Mouse (Mus musculus) telencephalon, adult 2 months (tissue): ENCODE data around the gene Traf4.

ENCODE experiments used
- DNase-seq: peaks from one replicate; pipeline ENCODE4 v3.0.0-alpha.2; 2011; ENCODE audit warnings: low read depth, low spot score

The Traf4 gene

GRCm38 (mm10) chr11:78167257-78167959, 2.0 kb upstream of the Traf4 start:
- DNase-seq = no peak

- DNase-seq = no peak
These were observed 1.3 kb upstream of the Traf4 start for GRCm38 (mm10) chr11:78166640-78167039.

- DNase-seq = no peak
These were observed 772 bp upstream of the Traf4 start for GRCm38 (mm10) chr11:78166161-78166560.

- no peak for DNase-seq
These were observed 346 bp upstream of the Traf4 start for GRCm38 (mm10) chr11:78165761-78166109.

GRCm38 (mm10) chr11:78164604-78164923, 825 bp downstream of the Traf4 start:
- DNase-seq = no peak

- no peak for DNase-seq
These were observed 1.4 kb downstream of the Traf4 start for GRCm38 (mm10) chr11:78163681-78164603.

- DNase-seq = no peak
These were observed 2.3 kb downstream of the Traf4 start for GRCm38 (mm10) chr11:78163045-78163444.

GRCm38 (mm10) chr11:78162504-78162903, 2.9 kb downstream of the Traf4 start:
- DNase-seq = no peak

GRCm38 (mm10) chr11:78161968-78162367, 3.4 kb downstream of the Traf4 start:
- DNase-seq = no peak

- DNase-seq = no peak
These were observed 4.2 kb downstream of the Traf4 start for GRCm38 (mm10) chr11:78161169-78161568.

- no peak for DNase-seq
These were observed 4.7 kb downstream of the Traf4 start for GRCm38 (mm10) chr11:78160675-78161074.

- no peak for DNase-seq
These were observed 5.2 kb downstream of the Traf4 start for GRCm38 (mm10) chr11:78160171-78160570.

- DNase-seq = no peak
These were observed 5.8 kb downstream of the Traf4 start for GRCm38 (mm10) chr11:78159557-78159956.

- DNase-seq = peak; percentile 81
These were observed 6.3 kb downstream of the Traf4 start for GRCm38 (mm10) chr11:78159096-78159495.

GRCm38 (mm10) chr11:78156156-78156699, 9.2 kb downstream of the Traf4 start:
- no peak for DNase-seq

- no peak for DNase-seq
These were observed 9.7 kb downstream of the Traf4 start for GRCm38 (mm10) chr11:78155674-78156073.

- DNase-seq = no peak
These were observed 11.6 kb downstream of the Traf4 start for GRCm38 (mm10) chr11:78153778-78154177.

GRCm38 (mm10) chr11:78152299-78153231, 12.8 kb downstream of the Traf4 start:
- DNase-seq = peak; percentile 60

GRCm38 (mm10) chr11:78151161-78151560, 14.2 kb downstream of the Traf4 start:
- DNase-seq = no peak

GRCm38 (mm10) chr11:78146707-78147543, 18.5 kb downstream of the Traf4 start:
- DNase-seq = no peak

- no peak for DNase-seq
These were observed 19.2 kb downstream of the Traf4 start for GRCm38 (mm10) chr11:78146168-78146567.
